Mouse (Mus musculus): Measurements from ENCODE around the gene Pax2. TPM values are rescaled to one million over a fixed set of nuclear protein-coding genes. Genes with fewer than 3 reads are reported as not detected.

The Pax2 gene
- polyA plus RNA-seq, 1 experiment, result 2.7 TPM

DNA sequence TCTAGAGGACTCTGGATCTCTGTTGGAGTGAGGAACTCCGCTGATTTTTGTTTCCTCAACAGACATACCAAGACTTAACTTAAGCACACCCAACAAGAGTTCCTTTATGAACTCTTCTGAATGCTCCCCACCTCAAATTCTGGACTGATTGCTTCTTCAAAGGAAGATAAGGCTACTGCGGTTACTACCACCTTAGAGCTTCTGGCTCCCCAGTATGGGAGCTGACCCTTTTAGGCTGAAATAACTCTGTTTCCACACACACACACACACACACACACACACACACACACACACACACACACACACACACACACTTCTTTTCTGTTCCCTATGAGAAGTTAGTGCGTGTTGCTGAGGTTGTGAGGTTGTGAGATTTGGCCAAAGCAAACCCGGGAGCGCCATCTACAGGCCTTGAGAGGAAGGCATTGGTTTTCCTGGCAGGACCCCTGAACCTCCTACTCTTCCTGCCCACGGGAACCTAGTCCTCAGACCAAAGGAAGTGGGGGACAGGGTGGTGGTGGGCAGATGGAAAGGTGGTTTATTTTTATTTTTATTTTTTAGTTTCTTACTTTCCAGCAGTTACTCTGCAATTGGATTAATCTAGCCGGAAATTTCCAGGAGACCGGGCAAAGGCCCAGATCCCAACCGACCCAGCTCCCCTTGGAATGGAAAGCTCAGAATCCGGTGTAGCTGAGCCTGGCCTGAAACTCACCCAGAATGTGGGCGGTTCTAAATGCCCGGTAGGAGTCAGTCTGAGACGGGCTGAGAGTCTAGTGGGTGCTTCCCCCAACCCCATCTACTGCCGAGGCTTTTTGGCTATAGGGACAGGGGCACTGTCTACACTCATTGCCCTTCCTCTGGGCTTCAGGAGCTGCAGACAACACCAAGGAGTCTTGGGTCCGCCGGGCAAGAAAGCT, 1.1 kb upstream of the Pax2 start:
- Histone ChIP-seq H3K4me3 (ENCODE audit: control insufficient read depth, low read depth, low read length) (peak overlapping the region; percentile 25; the same call in 1 of the 2 replicates), H3K27me3 (ENCODE audit: control insufficient read depth, insufficient read depth, low read length) (peaks cover 31% of the 10 kb centered on the region), H3K27ac (ENCODE audit: control insufficient read depth, insufficient read depth, low read depth, low read length) (no peak overlapping the region), H3K4me1 (ENCODE audit: control insufficient read depth, insufficient read depth, low read length) (peaks cover 35% of the 10 kb centered on the region), H3K36me3 (ENCODE audit: control insufficient read depth, insufficient read depth, low read length) (no peaks in the 10 kb centered on the region)
- no peak for TF ChIP-seq POLR2A (IDR thresholded peaks at IDR 0.05; ENCODE audit: control insufficient read depth, low read depth, low read length)
- peak; percentile 71; the same call in 1 of the 2 replicates for TF ChIP-seq CTCF (IDR thresholded peaks at IDR 0.05; ENCODE audit: control insufficient read depth, insufficient read depth, insufficient replicate concordance, low read depth, low read length)

DNA sequence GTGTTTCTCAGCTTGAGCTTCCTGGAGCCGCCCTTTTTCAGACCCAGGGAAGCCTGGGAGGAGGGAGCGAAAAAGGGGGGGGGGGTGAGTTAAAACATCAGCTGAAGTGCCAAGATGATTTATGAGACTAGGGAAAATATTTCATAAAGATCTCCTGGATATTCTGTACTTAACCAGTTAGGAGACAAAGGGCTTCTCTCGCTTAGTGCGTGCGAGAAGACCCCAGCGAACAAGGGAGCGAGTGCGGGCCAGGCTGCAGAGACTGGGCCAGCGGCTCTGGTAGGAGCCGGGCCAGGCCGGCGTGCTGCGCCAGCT, 510 bp upstream of the Pax2 start:
- TF ChIP-seq CTCF (IDR thresholded peaks at IDR 0.05; ENCODE audit: control insufficient read depth, insufficient read depth, insufficient replicate concordance, low read depth, low read length) (no peak), POLR2A (IDR thresholded peaks at IDR 0.05; ENCODE audit: control insufficient read depth, low read depth, low read length) (no peak)
- no peak overlapping the region for H3K27ac ChIP-seq (ENCODE audit: control insufficient read depth, insufficient read depth, low read depth, low read length)
- H3K36me3 ChIP-seq (ENCODE audit: control insufficient read depth, insufficient read depth, low read length), result no peaks in the 10 kb centered on the region
- peaks cover 33% of the 10 kb centered on the region for H3K27me3 ChIP-seq (ENCODE audit: control insufficient read depth, insufficient read depth, low read length)
- peaks cover 35% of the 10 kb centered on the region for H3K4me1 ChIP-seq (ENCODE audit: control insufficient read depth, insufficient read depth, low read length)
- H3K4me3 ChIP-seq (ENCODE audit: control insufficient read depth, low read depth, low read length), result no peak overlapping the region

DNA sequence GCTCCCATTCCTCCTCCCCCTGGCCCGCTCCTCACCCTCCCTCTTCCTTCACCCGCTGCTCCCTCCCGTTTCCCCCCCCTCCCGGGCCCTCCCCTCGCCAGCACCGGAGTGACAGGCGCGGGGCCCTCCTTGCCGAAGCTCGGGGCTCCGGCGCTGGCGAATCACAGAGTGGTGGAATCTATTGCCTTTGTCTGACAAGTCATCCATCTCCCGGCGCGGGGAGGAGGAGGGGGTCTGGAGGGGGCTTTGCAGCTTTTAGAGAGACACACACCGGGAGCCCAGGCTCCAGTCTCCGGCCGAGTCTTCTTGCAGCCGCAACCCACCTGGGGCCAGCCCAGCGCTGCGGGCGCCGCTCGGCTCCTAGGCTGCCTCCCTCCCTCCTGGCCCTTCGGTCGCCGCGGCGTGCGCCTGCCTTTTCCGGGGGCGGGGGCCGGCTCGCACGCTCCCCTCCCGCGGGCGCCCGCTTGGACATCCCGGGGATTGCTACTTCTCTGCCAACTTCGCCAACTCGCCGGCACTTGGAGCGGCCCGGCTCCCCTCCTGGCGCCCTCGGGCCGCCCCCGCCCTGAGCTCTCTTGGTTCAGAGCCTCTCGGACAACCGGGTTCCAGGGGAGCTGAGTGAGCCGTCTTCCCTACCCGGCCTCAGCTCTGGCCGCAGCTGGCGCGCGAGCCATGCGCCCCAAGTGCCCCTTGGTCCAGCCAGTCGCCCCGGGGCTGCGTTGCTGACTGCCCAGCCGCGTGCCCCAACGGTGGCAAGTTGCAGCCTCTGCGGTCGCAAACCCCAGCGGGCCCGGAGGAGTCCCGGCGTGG, 781 bp downstream of the Pax2 start:
- peaks cover 28% of the 10 kb centered on the region for H3K27me3 ChIP-seq (ENCODE audit: control insufficient read depth, insufficient read depth, low read length)
- TF ChIP-seq CTCF (IDR thresholded peaks at IDR 0.05; ENCODE audit: control insufficient read depth, insufficient read depth, insufficient replicate concordance, low read depth, low read length), result no peak
- TF ChIP-seq POLR2A (IDR thresholded peaks at IDR 0.05; ENCODE audit: control insufficient read depth, low read depth, low read length), result no peak
- H3K27ac ChIP-seq (ENCODE audit: control insufficient read depth, insufficient read depth, low read depth, low read length), result no peak overlapping the region
- H3K4me3 ChIP-seq (ENCODE audit: control insufficient read depth, low read depth, low read length), result peak overlapping the region; percentile 13; the same call in 1 of the 2 replicates
- H3K36me3 ChIP-seq (ENCODE audit: control insufficient read depth, insufficient read depth, low read length), result no peaks in the 10 kb centered on the region
- peaks cover 29% of the 10 kb centered on the region for H3K4me1 ChIP-seq (ENCODE audit: control insufficient read depth, insufficient read depth, low read length)

- no peak for TF ChIP-seq CTCF (IDR thresholded peaks at IDR 0.05; ENCODE audit: control insufficient read depth, insufficient read depth, insufficient replicate concordance, low read depth, low read length)
- H3K4me3 ChIP-seq (ENCODE audit: control insufficient read depth, low read depth, low read length), result no peak overlapping the region; the same call in 1 of the 2 replicates
- H3K4me1 ChIP-seq (ENCODE audit: control insufficient read depth, insufficient read depth, low read length), result peaks cover 23% of the 10 kb centered on the region
- no peak overlapping the region for H3K27ac ChIP-seq (ENCODE audit: control insufficient read depth, insufficient read depth, low read depth, low read length)
- peaks cover 24% of the 10 kb centered on the region for H3K27me3 ChIP-seq (ENCODE audit: control insufficient read depth, insufficient read depth, low read length)
- H3K36me3 ChIP-seq (ENCODE audit: control insufficient read depth, insufficient read depth, low read length), result no peaks in the 10 kb centered on the region
Observed at GRCm38 (mm10) chr19:44757231-44757871, 1.5 kb downstream of the Pax2 start.

DNA sequence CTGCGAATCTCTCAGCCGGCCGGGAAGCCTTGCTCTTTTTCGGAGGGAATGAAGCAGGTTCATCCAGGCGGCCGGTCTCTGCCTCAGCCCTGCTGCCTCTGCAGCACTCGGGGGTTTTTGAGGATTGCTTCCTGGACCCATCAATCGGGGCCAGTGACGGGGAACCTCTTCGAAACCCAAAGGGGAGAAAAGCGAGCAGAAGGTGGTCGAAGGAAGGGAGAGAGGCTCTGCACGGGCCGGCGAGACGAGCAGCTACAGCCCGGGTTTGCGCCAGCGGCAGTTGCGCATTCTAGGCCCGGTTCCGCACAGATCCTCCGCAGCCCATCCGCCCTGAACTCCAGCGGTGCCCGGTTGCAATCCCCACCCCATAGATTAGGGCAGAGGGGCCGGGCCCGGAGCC, 3.0 kb downstream of the Pax2 start:
- H3K36me3 ChIP-seq (ENCODE audit: control insufficient read depth, insufficient read depth, low read length), result no peaks in the 10 kb centered on the region
- H3K4me3 ChIP-seq (ENCODE audit: control insufficient read depth, low read depth, low read length), result no peak overlapping the region
- TF ChIP-seq POLR2A (IDR thresholded peaks at IDR 0.05; ENCODE audit: control insufficient read depth, low read depth, low read length) (no peak), CTCF (IDR thresholded peaks at IDR 0.05; ENCODE audit: control insufficient read depth, insufficient read depth, insufficient replicate concordance, low read depth, low read length) (no peak)
- H3K27ac ChIP-seq (ENCODE audit: control insufficient read depth, insufficient read depth, low read depth, low read length), result no peak overlapping the region
- peaks cover 19% of the 10 kb centered on the region for H3K27me3 ChIP-seq (ENCODE audit: control insufficient read depth, insufficient read depth, low read length)
- H3K4me1 ChIP-seq (ENCODE audit: control insufficient read depth, insufficient read depth, low read length), result peaks cover 23% of the 10 kb centered on the region

DNA sequence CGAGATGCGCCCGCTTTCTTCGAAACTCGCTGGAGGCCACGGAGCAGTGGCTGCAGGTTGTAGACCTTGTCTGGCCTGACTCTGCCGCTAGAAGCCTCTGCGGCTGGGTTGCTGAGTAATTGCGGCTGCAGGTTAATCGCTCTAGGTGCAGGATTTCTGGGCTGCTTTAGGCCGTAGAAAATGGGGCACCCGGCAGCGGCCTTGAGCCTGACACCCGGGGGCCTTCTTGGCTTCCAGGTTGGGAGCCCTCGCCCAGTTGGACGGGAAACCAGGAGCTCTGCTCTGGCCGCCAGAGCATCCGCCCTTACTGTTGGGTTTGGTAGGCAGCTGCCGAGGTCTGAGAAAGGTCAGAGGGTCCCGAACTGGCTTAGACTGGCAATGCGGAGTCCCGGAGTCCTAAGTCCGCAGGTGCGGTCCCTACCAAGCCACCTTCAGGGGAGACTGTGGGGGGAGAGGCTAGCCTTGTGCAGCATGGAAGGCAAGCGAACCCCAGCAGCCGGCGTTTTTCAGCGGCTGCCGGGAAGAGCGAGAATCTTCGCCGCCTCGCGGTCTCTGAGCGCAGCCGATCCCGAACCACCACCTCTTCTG, 3.8 kb downstream of the Pax2 start:
- H3K4me1 ChIP-seq (ENCODE audit: control insufficient read depth, insufficient read depth, low read length), result peaks cover 23% of the 10 kb centered on the region
- H3K27me3 ChIP-seq (ENCODE audit: control insufficient read depth, insufficient read depth, low read length), result peaks cover 19% of the 10 kb centered on the region
- no peak overlapping the region for H3K4me3 ChIP-seq (ENCODE audit: control insufficient read depth, low read depth, low read length)

More for the DNA sequence above, 3.8 kb downstream of the Pax2 start:
- Histone ChIP-seq H3K36me3 (ENCODE audit: control insufficient read depth, insufficient read depth, low read length) (no peaks in the 10 kb centered on the region), H3K27ac (ENCODE audit: control insufficient read depth, insufficient read depth, low read depth, low read length) (no peak overlapping the region)
- TF ChIP-seq CTCF (IDR thresholded peaks at IDR 0.05; ENCODE audit: control insufficient read depth, insufficient read depth, insufficient replicate concordance, low read depth, low read length) (no peak), POLR2A (IDR thresholded peaks at IDR 0.05; ENCODE audit: control insufficient read depth, low read depth, low read length) (no peak)
